Mouse (Mus musculus): ENCODE measurements around the gene Ebf1. TPM values are rescaled to one million over a fixed set of nuclear protein-coding genes. Genes with fewer than 3 reads are reported as not detected.

Gene Ebf1
- polyA plus RNA-seq, 1 experiment from 2014 or later, result 109 TPM

DNA sequence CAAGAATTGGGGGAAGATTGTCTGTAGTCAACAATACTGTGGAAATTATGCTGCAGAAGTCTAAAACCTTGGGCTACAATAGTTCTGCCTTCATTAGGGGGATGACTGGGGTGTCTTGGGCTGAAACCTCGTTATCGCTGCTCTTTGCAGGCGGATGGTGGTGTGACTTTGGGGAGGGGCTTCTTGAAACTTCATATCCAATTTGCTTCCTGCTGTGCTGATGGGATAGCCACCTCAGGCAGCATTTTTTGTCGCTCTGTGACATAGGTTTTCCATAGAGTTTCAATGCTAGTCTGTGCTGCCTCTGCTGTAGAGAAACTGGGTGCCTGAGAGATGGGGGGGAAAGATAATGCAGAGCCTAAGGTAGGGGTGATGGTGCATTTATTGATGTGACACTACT lies 198.9 kb downstream of the Ebf1 start:
- H3K9me3 ChIP-seq, result no peaks in the 10 kb centered on the region
- H3K27ac ChIP-seq, result no peak overlapping the region
- peaks cover 20% of the 10 kb centered on the region for H3K4me1 ChIP-seq
- WGBS, result 84% methylated on average over 4 of the region's 4 CpGs
- no peak overlapping the region for H3K9ac ChIP-seq
- no peaks in the 10 kb centered on the region for H3K27me3 ChIP-seq (replicated peaks)
- no peak overlapping the region for H3K4me2 ChIP-seq (replicated peaks)
- no peak for ATAC-seq (ENCODE audit: low FRiP score, low read depth)
- H3K4me3 ChIP-seq, result no peak overlapping the region
- no peaks in the 10 kb centered on the region for H3K36me3 ChIP-seq

DNA sequence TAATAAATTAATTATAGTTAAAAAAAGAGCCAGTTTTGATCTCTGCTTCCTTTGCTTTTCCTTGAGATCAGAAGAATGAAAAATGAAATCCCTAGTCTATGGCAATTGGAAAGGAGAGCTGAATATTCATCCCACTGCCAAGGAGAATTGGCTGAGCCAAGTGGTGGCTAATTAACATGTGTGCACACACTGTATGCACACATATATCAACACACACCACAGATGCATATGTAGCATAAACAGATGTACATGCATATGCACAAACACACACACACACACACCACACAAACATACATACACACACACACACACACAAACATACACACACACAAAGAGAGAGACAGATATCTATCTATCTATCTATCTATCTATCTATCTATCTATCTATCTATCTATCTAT lies 205.2 kb downstream of the Ebf1 start:
- Histone ChIP-seq H3K9me3 (no peaks in the 10 kb centered on the region), H3K27me3 (replicated peaks) (no peaks in the 10 kb centered on the region), H3K9ac (no peak overlapping the region), H3K4me3 (no peak overlapping the region), H3K27ac (no peak overlapping the region), H3K4me1 (peaks cover 8% of the 10 kb centered on the region; the same call in 1 of the 2 replicates), H3K4me2 (replicated peaks) (no peak overlapping the region), H3K36me3 (no peaks in the 10 kb centered on the region)
- ATAC-seq (ENCODE audit: low FRiP score, low read depth), result no peak

DNA sequence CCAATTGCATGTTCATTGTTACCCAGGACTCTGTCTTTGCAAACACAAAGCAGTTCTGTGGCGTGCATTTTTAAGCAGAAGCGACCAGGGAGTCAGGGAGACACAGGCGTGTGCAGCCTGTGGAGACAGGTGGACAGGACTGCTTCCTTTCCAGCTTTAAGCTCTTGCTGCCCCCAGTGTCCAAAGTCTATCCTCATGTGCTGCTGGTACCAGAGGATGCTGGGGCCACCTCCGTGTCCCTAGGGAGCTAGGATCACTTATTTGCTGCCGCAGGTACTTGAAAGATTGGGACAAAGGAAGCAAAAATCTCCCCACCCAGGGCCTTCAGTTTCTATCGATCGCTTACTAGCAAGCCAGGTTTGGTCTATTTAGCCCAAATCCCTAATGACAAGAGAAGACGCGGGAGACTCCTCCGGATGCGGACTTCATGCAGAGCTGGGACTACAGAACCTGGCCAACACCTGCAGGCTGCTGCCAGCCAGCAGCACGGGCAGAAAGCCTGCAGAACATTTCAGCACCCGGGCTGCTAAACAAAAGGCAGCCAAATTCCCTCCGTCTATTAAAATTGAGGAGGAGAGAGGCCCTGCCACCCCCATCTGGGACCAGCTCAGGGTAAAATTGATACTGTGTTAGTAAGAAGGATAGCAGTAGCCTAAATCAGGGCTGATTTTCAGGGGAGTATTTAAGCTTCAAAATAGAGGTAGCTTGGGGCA lies 215.3 kb downstream of the Ebf1 start:
- H3K4me1 ChIP-seq, result peaks cover 28% of the 10 kb centered on the region
- H3K27ac ChIP-seq, result peak overlapping the region; percentile 34
- 5% methylated on average over 14 of the region's 14 CpGs for WGBS
- H3K36me3 ChIP-seq, result no peaks in the 10 kb centered on the region
- H3K4me3 ChIP-seq, result no peak overlapping the region
- ATAC-seq (ENCODE audit: low FRiP score, low read depth), result peak; percentile 59
- no peaks in the 10 kb centered on the region for H3K9me3 ChIP-seq
- no peaks in the 10 kb centered on the region for H3K27me3 ChIP-seq (replicated peaks)
- H3K9ac ChIP-seq, result 0 out of 2 replicates have a peak overlapping the region, but pooled peaks have one; percentile 33
- H3K4me2 ChIP-seq (replicated peaks), result peak overlapping the region; percentile 50

DNA sequence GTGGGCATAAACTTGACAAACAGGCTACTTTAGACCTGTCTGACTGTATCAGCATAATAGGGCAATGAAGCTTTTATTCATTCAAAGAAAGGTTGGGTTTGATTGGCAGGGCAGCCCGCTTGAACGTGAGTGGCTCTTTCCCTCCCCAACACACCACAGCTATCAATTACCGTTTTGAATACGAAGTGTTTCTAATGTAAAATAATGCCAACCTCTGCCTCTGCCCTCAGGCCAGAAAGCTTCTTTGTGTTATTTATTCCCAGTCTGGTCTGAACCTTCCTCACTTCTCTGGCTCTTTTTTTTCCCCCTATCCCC lies 215.8 kb downstream of the Ebf1 start:
- Histone ChIP-seq H3K36me3 (no peaks in the 10 kb centered on the region), H3K9ac (0 out of 2 replicates have a peak overlapping the region, but pooled peaks have one; percentile 1), H3K4me3 (no peak overlapping the region), H3K27ac (no peak overlapping the region; the same call in 1 of the 2 replicates), H3K27me3 (replicated peaks) (no peaks in the 10 kb centered on the region), H3K4me2 (replicated peaks) (peak overlapping the region; percentile 50), H3K9me3 (no peaks in the 10 kb centered on the region), H3K4me1 (peaks cover 28% of the 10 kb centered on the region)
- ATAC-seq (ENCODE audit: low FRiP score, low read depth), result peak; percentile 67; the same call in 1 of the 2 replicates
- WGBS, result 7% methylated on average over 4 of the region's 4 CpGs

DNA sequence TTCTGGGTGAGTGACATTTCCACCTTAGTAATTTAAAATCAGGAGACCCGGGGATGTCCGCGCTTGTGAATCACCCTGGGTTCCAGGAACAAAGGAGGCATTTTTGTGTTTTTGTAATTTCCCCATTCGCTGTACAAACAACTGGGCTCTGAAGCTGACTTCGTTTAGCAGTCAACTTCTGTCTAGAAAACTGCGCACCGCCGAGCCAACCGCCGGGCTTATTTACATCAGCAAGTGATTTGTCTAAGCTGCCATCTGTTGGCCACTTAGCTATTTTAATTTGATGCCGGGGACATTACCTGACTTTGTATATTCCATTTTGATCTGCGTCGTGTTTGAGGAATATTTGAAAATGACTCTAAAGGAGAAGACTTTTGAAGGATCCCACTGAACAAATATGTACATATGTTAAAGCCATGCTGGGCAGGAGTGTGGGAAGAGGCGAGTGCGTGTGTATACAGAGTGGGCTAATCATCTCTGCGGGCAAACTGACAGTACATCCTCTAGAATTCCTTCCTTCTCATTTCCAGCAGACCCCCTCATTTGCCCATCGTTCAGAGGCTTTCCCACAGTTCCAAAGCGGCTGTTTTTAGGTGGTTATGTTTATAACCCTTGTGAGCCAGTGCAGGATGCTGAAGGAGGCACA lies 216.4 kb downstream of the Ebf1 start:
- H3K4me2 ChIP-seq (replicated peaks), result peak overlapping the region; percentile 50
- ATAC-seq (ENCODE audit: low FRiP score, low read depth), result peak; percentile 17; the same call in 1 of the 2 replicates

GRCm38 (mm10) chr11:44835166-44835565 lies 218.0 kb downstream of the Ebf1 start:
- WGBS, result 72% methylated on average over 5 of the region's 5 CpGs
- ATAC-seq (ENCODE audit: low FRiP score, low read depth), result no peak
- H3K4me2 ChIP-seq (replicated peaks), result no peak overlapping the region
- H3K4me1 ChIP-seq, result peaks cover 28% of the 10 kb centered on the region
- no peak overlapping the region for H3K27ac ChIP-seq
- H3K4me3 ChIP-seq, result no peak overlapping the region
- no peak overlapping the region for H3K9ac ChIP-seq
- H3K9me3 ChIP-seq, result no peaks in the 10 kb centered on the region
- H3K27me3 ChIP-seq (replicated peaks), result no peaks in the 10 kb centered on the region
- no peaks in the 10 kb centered on the region for H3K36me3 ChIP-seq

More for the DNA sequence above, 216.4 kb downstream of the Ebf1 start:
- Histone ChIP-seq H3K9ac (0 out of 2 replicates have a peak overlapping the region, but pooled peaks have one; percentile 1), H3K4me3 (no peak overlapping the region), H3K4me1 (peaks cover 28% of the 10 kb centered on the region), H3K27me3 (replicated peaks) (no peaks in the 10 kb centered on the region), H3K9me3 (no peaks in the 10 kb centered on the region), H3K27ac (no peak overlapping the region; the same call in 1 of the 2 replicates), H3K36me3 (no peaks in the 10 kb centered on the region)
- 19% methylated on average over 18 of the region's 18 CpGs for WGBS

- WGBS, result 65% methylated on average over 2 of the region's 2 CpGs
- no peak overlapping the region for H3K4me2 ChIP-seq (replicated peaks)
- H3K4me1 ChIP-seq, result peaks cover 38% of the 10 kb centered on the region
- H3K9me3 ChIP-seq, result no peaks in the 10 kb centered on the region
- H3K9ac ChIP-seq, result no peak overlapping the region
- no peak overlapping the region for H3K4me3 ChIP-seq
- H3K27ac ChIP-seq, result no peak overlapping the region
- ATAC-seq (ENCODE audit: low FRiP score, low read depth), result no peak
- H3K27me3 ChIP-seq (replicated peaks), result no peaks in the 10 kb centered on the region
- no peaks in the 10 kb centered on the region for H3K36me3 ChIP-seq
Observed at GRCm38 (mm10) chr11:44837592-44837991, 220.5 kb downstream of the Ebf1 start.

DNA sequence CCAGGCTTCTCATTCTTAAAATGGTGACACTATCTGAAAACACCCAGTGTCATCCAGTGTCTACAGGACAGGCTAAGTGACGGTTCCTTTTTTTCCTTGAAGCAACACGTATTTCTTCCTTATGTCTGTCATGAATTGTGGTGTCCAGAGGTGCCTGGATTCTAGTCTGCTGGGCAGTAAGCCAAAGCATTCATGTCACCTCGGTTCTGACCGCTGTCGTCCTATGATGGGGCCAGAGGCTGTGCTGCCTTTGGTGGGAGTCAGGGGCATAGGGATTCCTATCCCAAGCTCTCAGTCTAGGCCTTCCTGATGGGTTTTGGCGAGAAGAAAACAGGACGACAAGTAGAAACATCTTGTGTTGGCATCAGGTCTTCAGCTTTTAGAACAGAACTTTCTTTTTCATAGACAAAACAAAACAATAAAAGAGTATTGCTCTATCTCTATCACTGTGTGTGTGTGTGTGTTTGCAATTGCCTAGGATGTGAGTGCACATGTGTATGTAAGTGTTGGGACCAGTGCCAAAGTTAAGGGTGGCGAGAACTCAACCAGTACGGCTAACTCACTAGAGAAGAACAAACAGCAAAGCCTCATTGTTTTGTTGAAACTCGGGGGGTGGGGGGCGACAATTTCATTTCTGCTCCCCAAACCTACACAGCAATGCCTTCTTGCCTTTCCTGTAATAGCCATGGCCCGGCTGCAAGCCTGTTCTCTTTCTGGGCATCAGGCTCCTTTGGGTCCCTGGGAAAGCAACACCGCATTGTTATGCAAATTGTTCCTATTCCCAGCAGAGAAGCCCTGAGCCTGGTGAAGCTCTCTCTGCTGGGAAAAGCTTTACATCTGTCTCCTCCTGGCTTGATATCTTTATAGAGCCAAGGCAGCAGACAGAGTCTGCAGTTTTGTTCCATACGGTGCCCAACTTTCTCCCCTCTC lies 224.3 kb downstream of the Ebf1 start:
- Histone ChIP-seq H3K27ac (0 out of 2 replicates have a peak overlapping the region, but pooled peaks have one; percentile 26), H3K4me3 (no peak overlapping the region), H3K36me3 (no peaks in the 10 kb centered on the region), H3K27me3 (replicated peaks) (no peaks in the 10 kb centered on the region), H3K9me3 (no peaks in the 10 kb centered on the region), H3K4me2 (replicated peaks) (peak overlapping the region; percentile 22; the same call in 1 of the 2 replicates), H3K9ac (no peak overlapping the region), H3K4me1 (peaks cover 24% of the 10 kb centered on the region)
- 40% methylated on average over 14 of the region's 14 CpGs for WGBS
- peak; percentile 79 for ATAC-seq (ENCODE audit: low FRiP score, low read depth)

DNA sequence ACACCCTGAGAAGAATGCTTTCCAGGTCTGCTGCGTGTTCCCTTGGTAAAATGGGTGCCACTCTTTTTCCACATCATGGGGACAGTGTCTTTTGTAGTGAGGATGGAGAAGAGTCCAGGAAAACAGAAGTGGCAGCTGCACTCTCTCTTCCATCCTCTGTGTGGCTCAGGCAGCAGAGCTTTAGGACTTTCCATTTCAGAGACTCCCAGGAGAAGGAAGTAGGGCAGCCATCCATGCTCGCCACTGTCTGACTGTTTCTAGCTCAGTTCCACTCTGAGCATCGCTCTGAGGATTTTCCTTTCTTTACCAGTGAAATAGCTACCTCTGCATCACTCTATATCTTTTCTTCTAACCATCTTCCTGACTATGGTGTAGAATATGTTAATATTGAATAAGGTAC lies 234.8 kb downstream of the Ebf1 start:
- no peaks in the 10 kb centered on the region for H3K27me3 ChIP-seq (replicated peaks)
- H3K4me3 ChIP-seq, result no peak overlapping the region

DNA sequence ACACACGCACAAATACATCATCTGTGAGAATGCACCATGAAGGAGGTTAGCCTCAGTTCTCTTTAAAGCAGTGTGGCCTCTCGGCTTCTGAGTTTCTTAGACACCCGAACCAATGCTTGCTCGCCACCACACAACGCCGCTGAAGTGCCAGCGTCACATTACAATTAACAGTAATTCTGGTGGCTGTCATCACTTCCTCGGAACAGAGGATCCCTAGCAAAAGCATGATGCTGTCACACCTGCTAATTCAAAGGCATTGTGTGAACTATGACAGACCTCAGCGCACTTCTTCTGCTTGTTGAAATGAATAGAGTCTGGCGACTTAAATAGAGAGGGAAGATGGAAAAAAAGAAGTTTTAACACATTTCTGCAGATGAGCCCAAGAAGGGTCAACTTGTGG lies 235.8 kb downstream of the Ebf1 start:
- H3K27me3 ChIP-seq (replicated peaks), result no peaks in the 10 kb centered on the region
- H3K9ac ChIP-seq, result no peak overlapping the region
- no peaks in the 10 kb centered on the region for H3K4me1 ChIP-seq
- H3K9me3 ChIP-seq, result no peaks in the 10 kb centered on the region
- WGBS, result 88% methylated on average over 10 of the region's 10 CpGs
- no peaks in the 10 kb centered on the region for H3K36me3 ChIP-seq
- no peak overlapping the region for H3K27ac ChIP-seq
- H3K4me3 ChIP-seq, result no peak overlapping the region
- no peak for ATAC-seq (ENCODE audit: low FRiP score, low read depth)
- H3K4me2 ChIP-seq (replicated peaks), result no peak overlapping the region

More for the DNA sequence above, 234.8 kb downstream of the Ebf1 start:
- Histone ChIP-seq H3K27ac (no peak overlapping the region), H3K36me3 (no peaks in the 10 kb centered on the region), H3K4me2 (replicated peaks) (no peak overlapping the region), H3K9me3 (no peaks in the 10 kb centered on the region), H3K9ac (no peak overlapping the region), H3K4me1 (no peaks in the 10 kb centered on the region)
- no peak for ATAC-seq (ENCODE audit: low FRiP score, low read depth)
- 86% methylated on average over 3 of the region's 3 CpGs for WGBS

DNA sequence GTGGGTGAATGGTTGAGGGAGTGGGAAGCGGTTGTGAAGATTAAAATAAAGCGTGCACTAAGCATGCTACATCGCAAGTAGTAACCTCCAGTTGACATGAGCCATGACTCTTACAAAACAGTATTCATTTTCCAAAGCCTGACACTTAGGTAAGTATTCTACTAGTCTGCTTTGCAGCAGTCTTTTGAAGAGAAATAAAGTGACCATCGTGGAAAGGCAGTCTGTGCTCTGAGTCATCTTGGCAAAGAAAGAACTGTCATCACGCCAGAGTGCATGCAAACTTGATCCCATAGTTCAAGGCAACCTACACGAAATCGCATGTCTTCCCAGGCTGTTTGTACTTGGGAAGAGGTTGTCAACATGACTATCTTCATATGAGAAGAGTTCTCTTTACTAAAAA lies 237.4 kb downstream of the Ebf1 start:
- ATAC-seq (ENCODE audit: low FRiP score, low read depth), result no peak
- Histone ChIP-seq H3K4me2 (replicated peaks) (no peak overlapping the region), H3K4me1 (no peaks in the 10 kb centered on the region), H3K36me3 (no peaks in the 10 kb centered on the region), H3K9ac (no peak overlapping the region), H3K27me3 (replicated peaks) (no peaks in the 10 kb centered on the region), H3K9me3 (no peaks in the 10 kb centered on the region), H3K4me3 (no peak overlapping the region), H3K27ac (no peak overlapping the region)
- WGBS, result 94% methylated on average over 7 of the region's 7 CpGs

DNA sequence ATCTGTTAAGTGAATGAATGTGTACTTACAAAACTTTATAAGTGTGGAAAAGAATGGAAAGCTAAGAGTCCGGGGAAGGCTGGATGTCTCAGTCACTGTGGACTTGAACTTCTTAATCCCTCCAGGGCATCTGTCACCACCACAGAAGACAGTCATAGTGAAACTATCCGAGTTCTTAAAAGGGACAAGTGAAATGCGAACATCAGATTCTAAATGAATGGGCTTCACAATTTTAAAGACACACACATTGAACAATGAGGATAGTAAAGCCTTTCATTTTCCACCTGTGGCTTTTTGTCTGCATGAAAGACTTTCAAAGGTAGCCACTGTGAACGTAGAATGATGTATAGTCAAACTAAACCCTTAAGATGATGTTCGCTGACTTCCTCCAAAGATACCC lies 244.0 kb downstream of the Ebf1 start:
- 61% methylated on average over 5 of the region's 5 CpGs for WGBS
- Histone ChIP-seq H3K4me3 (no peak overlapping the region), H3K9ac (no peak overlapping the region), H3K27me3 (replicated peaks) (no peaks in the 10 kb centered on the region), H3K9me3 (no peaks in the 10 kb centered on the region), H3K4me2 (replicated peaks) (no peak overlapping the region), H3K27ac (no peak overlapping the region), H3K4me1 (no peaks in the 10 kb centered on the region), H3K36me3 (no peaks in the 10 kb centered on the region)
- no peak for ATAC-seq (ENCODE audit: low FRiP score, low read depth)
